Mouse (Mus musculus) stomach, postnatal 0 days (tissue): ENCODE measurements at regions not wholly inside any gene's neighbourhood (a gene's known extent, or its start where the extent isn't known, plus 50 kb on each side); places are given as distances from the start of the nearest gene placed in this dataset.

ENCODE experiments used
- CTCF ChIP-seq: IDR thresholded peaks from 2 replicates; pipeline ENCODE4 v1.5.1; 2016; ENCODE audit warnings: antibody characterized with exemption, low read depth, mild to moderate bottlenecking, moderate library complexity
- EP300 ChIP-seq: optimal IDR thresholded peaks from 2 replicates; pipeline ENCODE3; 2016; ENCODE audit warnings: antibody characterized with exemption

GRCm38 (mm10) chr6:94412341-94412740 lies 87.8 kb upstream of the Slc25a26 start:
- TF ChIP-seq EP300 (no peak), CTCF (no peak)
